Mouse (Mus musculus): ENCODE measurements around the gene Slc9a4. TPM values are rescaled to one million over a fixed set of nuclear protein-coding genes. Genes with fewer than 3 reads are reported as not detected.
"Not testable (repeated sequence)": the region's sequence is repeated elsewhere in the genome, so short reads cannot be mapped to it uniquely, and the experiment has no call there.

Slc9a4 gene
- not detected in 2 replicates for polyA plus RNA-seq (2015; fragmentation: Nextera tagmentation; extraction: Ambion mirVana)

GRCm38 (mm10) chr1:40579784-40580183 is at the start of gene Slc9a4:
Gene Slc9a4 (plus strand): TSS chr1:40580081.
- Histone ChIP-seq H3K27me3 (peaks cover 7% of the 10 kb centered on the region; the same call in 1 of the 2 replicates), H3K9ac (no peak within 1 kb of the TSS), H3K36me3 (no peaks in the 10 kb centered on the region), H3K9me3 (no peaks in the 10 kb centered on the region), H3K4me1 (no peaks in the 10 kb centered on the region), H3K4me3 (no peak within 1 kb of the TSS), H3K4me2 (peak within 1 kb of the TSS; percentile 28), H3K27ac (no peak within 1 kb of the TSS)
- WGBS: 7% methylated on average over 7 of the region's 7 CpGs
- ATAC-seq (ENCODE audit: borderline replicate concordance, extremely low read depth, low FRiP score, low TSS enrichment): no peak

GRCm38 (mm10) chr1:40537577-40537976 is 42.3 kb upstream of the Slc9a4 start:
- no peak overlapping the region for H3K27ac ChIP-seq

GRCm38 (mm10) chr1:40544650-40545049 is 35.2 kb upstream of the Slc9a4 start:
- Histone ChIP-seq H3K27ac (no peak overlapping the region), H3K36me3 (no peaks in the 10 kb centered on the region), H3K4me3 (no peak overlapping the region), H3K27me3 (no peaks in the 10 kb centered on the region), H3K4me1 (no peaks in the 10 kb centered on the region), H3K9me3 (no peaks in the 10 kb centered on the region), H3K9ac (no peak overlapping the region), H3K4me2 (no peak overlapping the region)
- WGBS: 2% methylated on average over 2 of the region's 2 CpGs
- no peak for ATAC-seq (ENCODE audit: borderline replicate concordance, extremely low read depth, low FRiP score, low TSS enrichment)

More at GRCm38 (mm10) chr1:40537577-40537976, 42.3 kb upstream of the Slc9a4 start:
- WGBS: 65% methylated on average over 5 of the region's 5 CpGs
- ATAC-seq (ENCODE audit: borderline replicate concordance, extremely low read depth, low FRiP score, low TSS enrichment): no peak
- no peak overlapping the region for H3K4me2 ChIP-seq
- H3K9me3 ChIP-seq: no peaks in the 10 kb centered on the region
- H3K4me3 ChIP-seq: no peak overlapping the region
- H3K36me3 ChIP-seq: no peaks in the 10 kb centered on the region
- no peaks in the 10 kb centered on the region for H3K27me3 ChIP-seq
- no peaks in the 10 kb centered on the region for H3K4me1 ChIP-seq
- no peak overlapping the region for H3K9ac ChIP-seq

- no peak overlapping the region for H3K27ac ChIP-seq
- H3K27me3 ChIP-seq: no peaks in the 10 kb centered on the region
- no peak for ATAC-seq (ENCODE audit: borderline replicate concordance, extremely low read depth, low FRiP score, low TSS enrichment)
- no peaks in the 10 kb centered on the region for H3K36me3 ChIP-seq
- no peak overlapping the region for H3K4me3 ChIP-seq
- H3K4me1 ChIP-seq: no peaks in the 10 kb centered on the region
- no peak overlapping the region for H3K9ac ChIP-seq
- H3K9me3 ChIP-seq: no peaks in the 10 kb centered on the region
- 61% methylated on average over 4 of the region's 4 CpGs for WGBS
- no peak overlapping the region for H3K4me2 ChIP-seq
Observed at GRCm38 (mm10) chr1:40546645-40547044, 33.2 kb upstream of the Slc9a4 start.

- Histone ChIP-seq H3K4me2 (no peak overlapping the region), H3K9ac (no peak overlapping the region), H3K9me3 (no peaks in the 10 kb centered on the region), H3K27me3 (no peaks in the 10 kb centered on the region), H3K4me3 (no peak overlapping the region), H3K36me3 (no peaks in the 10 kb centered on the region), H3K4me1 (no peaks in the 10 kb centered on the region), H3K27ac (no peak overlapping the region)
- 66% methylated on average over 11 of the region's 11 CpGs for WGBS
- no peak for ATAC-seq (ENCODE audit: borderline replicate concordance, extremely low read depth, low FRiP score, low TSS enrichment)
Observed at GRCm38 (mm10) chr1:40547064-40547572, 32.8 kb upstream of the Slc9a4 start.

- WGBS: 31% methylated on average over 10 of the region's 10 CpGs
- no peak overlapping the region for H3K27ac ChIP-seq
- H3K4me3 ChIP-seq: no peak overlapping the region
- H3K9me3 ChIP-seq: no peaks in the 10 kb centered on the region
- ATAC-seq (ENCODE audit: borderline replicate concordance, extremely low read depth, low FRiP score, low TSS enrichment): no peak
- H3K27me3 ChIP-seq: no peaks in the 10 kb centered on the region
- H3K4me1 ChIP-seq: no peaks in the 10 kb centered on the region
- no peak overlapping the region for H3K9ac ChIP-seq
- H3K4me2 ChIP-seq: no peak overlapping the region
- no peaks in the 10 kb centered on the region for H3K36me3 ChIP-seq
Observed at GRCm38 (mm10) chr1:40547762-40548161, 32.1 kb upstream of the Slc9a4 start.

- H3K27me3 ChIP-seq: no peaks in the 10 kb centered on the region
- H3K4me2 ChIP-seq: no peak overlapping the region
- H3K4me3 ChIP-seq: no peak overlapping the region
- H3K36me3 ChIP-seq: no peaks in the 10 kb centered on the region
- no peaks in the 10 kb centered on the region for H3K9me3 ChIP-seq
- 64% methylated on average over 4 of the region's 4 CpGs for WGBS
- no peak for ATAC-seq (ENCODE audit: borderline replicate concordance, extremely low read depth, low FRiP score, low TSS enrichment)
- no peaks in the 10 kb centered on the region for H3K4me1 ChIP-seq
- H3K9ac ChIP-seq: no peak overlapping the region
- H3K27ac ChIP-seq: no peak overlapping the region
Observed at GRCm38 (mm10) chr1:40569374-40569773, 10.5 kb upstream of the Slc9a4 start.

GRCm38 (mm10) chr1:40580269-40580668 is 388 bp downstream of the Slc9a4 start:
- Histone ChIP-seq H3K9me3 (no peaks in the 10 kb centered on the region), H3K4me2 (peak overlapping the region; percentile 28; the same call in 1 of the 2 replicates), H3K27ac (no peak overlapping the region), H3K36me3 (no peaks in the 10 kb centered on the region), H3K4me1 (no peaks in the 10 kb centered on the region), H3K27me3 (peaks cover 7% of the 10 kb centered on the region; the same call in 1 of the 2 replicates), H3K4me3 (no peak overlapping the region), H3K9ac (no peak overlapping the region)
- no peak for ATAC-seq (ENCODE audit: borderline replicate concordance, extremely low read depth, low FRiP score, low TSS enrichment)
- WGBS: 60% methylated on average over 14 of the region's 14 CpGs

GRCm38 (mm10) chr1:40586776-40587175 is 6.9 kb downstream of the Slc9a4 start:
- no peaks in the 10 kb centered on the region for H3K9me3 ChIP-seq
- 86% methylated on average over 5 of the region's 5 CpGs for whole genome bisulfite sequencing
- H3K9ac ChIP-seq: no peak overlapping the region
- H3K27me3 ChIP-seq: no peaks in the 10 kb centered on the region
- no peak for ATAC-seq (ENCODE audit: borderline replicate concordance, extremely low read depth, low FRiP score, low TSS enrichment)
- H3K4me3 ChIP-seq: no peak overlapping the region
- H3K27ac ChIP-seq: no peak overlapping the region
- H3K36me3 ChIP-seq: no peaks in the 10 kb centered on the region
- no peak overlapping the region for H3K4me2 ChIP-seq
- no peaks in the 10 kb centered on the region for H3K4me1 ChIP-seq

- H3K27ac ChIP-seq: no peak overlapping the region
- WGBS: 84% methylated on average over 4 of the region's 4 CpGs
- H3K36me3 ChIP-seq: no peaks in the 10 kb centered on the region
- no peak overlapping the region for H3K4me3 ChIP-seq
- no peaks in the 10 kb centered on the region for H3K9me3 ChIP-seq
- ATAC-seq (ENCODE audit: borderline replicate concordance, extremely low read depth, low FRiP score, low TSS enrichment): no peak
- no peaks in the 10 kb centered on the region for H3K4me1 ChIP-seq
- no peak overlapping the region for H3K4me2 ChIP-seq
- no peak overlapping the region for H3K9ac ChIP-seq
- no peaks in the 10 kb centered on the region for H3K27me3 ChIP-seq
Observed at GRCm38 (mm10) chr1:40590931-40591330, 11.1 kb downstream of the Slc9a4 start.

GRCm38 (mm10) chr1:40597822-40598221 is 17.9 kb downstream of the Slc9a4 start:
- WGBS: 49% methylated on average over 5 of the region's 5 CpGs
- H3K9ac ChIP-seq: no peak overlapping the region

GRCm38 (mm10) chr1:40599661-40600060 is 19.8 kb downstream of the Slc9a4 start:
- H3K27me3 ChIP-seq; H3K4me3 ChIP-seq; H3K4me2 ChIP-seq; H3K9ac ChIP-seq; H3K27ac ChIP-seq; ATAC-seq (ENCODE audit: borderline replicate concordance, extremely low read depth, low FRiP score, low TSS enrichment); H3K36me3 ChIP-seq; H3K4me1 ChIP-seq; H3K9me3 ChIP-seq: not testable (repeated sequence)
- 81% methylated on average over 9 of the region's 9 CpGs for WGBS

More at GRCm38 (mm10) chr1:40597822-40598221, 17.9 kb downstream of the Slc9a4 start:
- no peaks in the 10 kb centered on the region for H3K36me3 ChIP-seq
- no peaks in the 10 kb centered on the region for H3K27me3 ChIP-seq
- no peak overlapping the region for H3K4me3 ChIP-seq
- no peak overlapping the region for H3K27ac ChIP-seq
- no peaks in the 10 kb centered on the region for H3K4me1 ChIP-seq
- H3K4me2 ChIP-seq: no peak overlapping the region
- ATAC-seq (ENCODE audit: borderline replicate concordance, extremely low read depth, low FRiP score, low TSS enrichment): no peak
- H3K9me3 ChIP-seq: no peaks in the 10 kb centered on the region
